Mouse (Mus musculus): ENCODE measurements around the gene Pum3.

DNA sequence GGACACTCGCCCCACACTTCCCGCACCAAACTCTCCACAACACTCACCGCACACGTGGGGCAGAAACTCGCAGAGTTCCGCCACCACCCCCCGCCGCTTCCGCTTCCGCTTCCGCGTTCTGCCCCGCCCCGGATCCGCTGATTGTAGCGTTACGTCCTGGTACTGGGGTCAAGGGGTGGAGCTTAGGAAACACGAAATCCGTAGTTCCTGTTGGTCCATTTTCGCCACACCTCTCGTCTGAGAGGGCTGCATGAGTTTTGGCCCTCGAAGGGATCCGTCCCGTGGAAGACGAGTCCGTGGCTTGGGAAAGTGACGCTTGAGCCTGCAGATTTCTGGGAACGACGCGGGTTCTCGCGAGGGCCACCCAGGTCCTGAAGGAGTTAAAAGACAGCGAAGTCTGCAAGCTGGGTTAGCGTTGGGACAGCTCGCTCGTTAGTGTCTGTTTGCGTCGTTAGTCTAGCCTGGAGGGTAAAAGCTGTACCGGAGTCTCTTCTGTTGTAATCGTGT, at the start of gene Pum3:
- peak; percentile 98 for TF ChIP-seq EP300 (optimal IDR thresholded peaks at IDR 0.05)
- no peak for TF ChIP-seq CTCF (IDR thresholded peaks at IDR 0.05; ENCODE audit: low read depth)

Measured in stomach, postnatal 0 days (tissue).